Mouse (Mus musculus) brain, embryonic 14.5 days (tissue): Measurements from ENCODE around the gene Ahsa2.
"Not testable (repeated sequence)": the region's sequence is repeated elsewhere in the genome, so short reads cannot be mapped to it uniquely, and the experiment has no call there.

Experiments used
- CTCF ChIP-seq: fragments of 200-500 bp; IDR thresholded peaks from 2 replicates; pipeline ENCODE4 v1.5.1; 2012; ENCODE audit warnings: inconsistent platforms, mild to moderate bottlenecking, moderate library complexity, borderline replicate concordance; ENCODE audit not compliant: insufficient read depth, insufficient read length; ENCODE audit errors: extremely low read depth
- POLR2A ChIP-seq: fragments of 200-500 bp; IDR thresholded peaks from 2 replicates; pipeline ENCODE4 v1.6.1; 2012; ENCODE audit warnings: mild to moderate bottlenecking, inconsistent platforms, borderline replicate concordance; ENCODE audit not compliant: poor library complexity, insufficient read depth, insufficient read length, severe bottlenecking; ENCODE audit errors: extremely low read depth

DNA sequence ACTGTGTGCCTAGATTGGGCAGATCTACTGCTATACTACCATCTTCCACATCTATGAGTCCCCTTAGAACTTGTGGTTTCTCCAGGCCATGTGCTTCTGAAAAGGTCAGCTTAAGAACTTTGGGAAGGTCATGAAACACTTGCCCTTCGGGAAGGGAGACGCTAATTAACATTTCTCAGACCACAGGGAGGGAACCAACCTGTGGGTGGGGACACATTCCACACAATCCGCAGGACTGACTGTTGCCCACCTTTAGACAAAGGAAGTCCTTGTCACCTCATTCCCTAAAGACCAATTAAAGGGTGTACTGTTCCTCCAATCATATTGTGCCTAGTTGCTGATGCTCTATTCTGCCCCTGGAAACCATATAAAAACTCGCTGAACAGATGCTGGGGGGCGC, 7.0 kb upstream of the Ahsa2 start:
- TF ChIP-seq CTCF, POLR2A: not testable (repeated sequence)
